Comparison of ENCODE assay signal across 9 mouse cellular contexts in the genomic region with DNA sequence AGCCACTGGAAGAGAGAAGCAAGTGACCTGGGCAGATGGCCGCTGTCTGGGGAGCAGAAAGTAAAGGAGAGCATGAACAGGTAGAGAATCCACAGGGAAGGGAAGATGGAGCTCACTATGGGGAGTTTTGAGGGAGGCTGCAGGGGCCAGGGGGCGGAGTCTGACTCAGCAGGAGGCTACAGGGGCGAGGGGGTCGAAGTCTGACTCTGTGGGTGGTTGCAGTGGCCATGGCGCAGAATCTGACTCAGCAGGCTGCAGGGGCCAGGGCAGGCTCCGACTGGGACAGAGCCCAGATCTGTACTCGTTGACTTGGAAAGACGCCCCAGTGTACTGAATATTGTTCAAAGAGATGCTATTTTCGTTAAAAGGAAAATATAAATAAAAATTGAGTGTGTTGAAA. TPM values are rescaled to one million over a fixed set of nuclear protein-coding genes. Genes with fewer than 3 reads are reported as not detected.
DNase-seq lines count a peak whose midpoint lies in the region; ATAC-seq and TF ChIP-seq lines count a peak whose summit lies in the region.
"Had no signal": no experiment of that assay in that cellular context is flagged by ENCODE, and none has a peak within 500 bp of the region (broad histone marks: within the 10 kb centered on the region; RNA-seq: fewer than 3 reads in every experiment).

No protein-coding gene starts in this region.

- DNase-seq in cerebellum, postnatal 4 days (ENCODE audit: low spot score in 2 of 2), result no peak
- DNase-seq in adipocyte (ENCODE audit: low spot score), result peak; percentile 26
- peak; percentile 42 for DNase-seq in fibroblast of lung, adult 2 months (ENCODE audit: low read depth)
- DNase-seq in liver, postnatal 0 days, result no peak
- DNase-seq in right cerebral cortex, postnatal 10 days (ENCODE audit: low spot score in 2 of 2), result no peak
- no peak for DNase-seq in layer of hippocampus, postnatal 14 days (ENCODE audit: low spot score in 2 of 2)

- WGBS in hindbrain, embryonic 15.5 days, result 16% methylated on average over 9 of the region's 9 CpGs
- WGBS in liver, postnatal 0 days (ENCODE audit: insufficient replicate concordance), result 27% methylated on average over 9 of the region's 9 CpGs

- TF ChIP-seq EP300 in liver, postnatal 0 days (IDR thresholded peaks at IDR 0.05; ENCODE audit: low read depth), result no peak

- peaks cover 4% of the 10 kb centered on the region; the same call in 1 of the 2 replicates for H3K4me1 ChIP-seq in hindbrain, embryonic 15.5 days (replicated peaks)
- H3K4me1 ChIP-seq in liver, postnatal 0 days (ENCODE audit: insufficient read depth), result no peaks in the 10 kb centered on the region
- H3K4me1 ChIP-seq: liver, embryonic 15.5 days had no signal

- H3K4me2 ChIP-seq in hindbrain, embryonic 15.5 days, result peak overlapping the region; percentile 27; the same call in 1 of the 2 replicates
- H3K4me2 ChIP-seq in liver, postnatal 0 days (ENCODE audit: low read depth, low read length), result no peak overlapping the region
- H3K4me2 ChIP-seq: liver, embryonic 15.5 days had no signal

- no peak overlapping the region for H3K4me3 ChIP-seq in hindbrain, embryonic 15.5 days
- no peak overlapping the region for H3K4me3 ChIP-seq in liver, postnatal 0 days (ENCODE audit: low read depth, low read length)
- H3K4me3 ChIP-seq: liver, embryonic 15.5 days had no signal

- ATAC-seq in cerebellum, adult (ENCODE audit: insufficient number of reproducible peaks, low FRiP score, low TSS enrichment), result 0 out of 2 replicates have a peak, but pooled peaks have one; percentile 66
- ATAC-seq in hindbrain, embryonic 15.5 days (ENCODE audit: low FRiP score, low read depth), result no peak
- 0 out of 2 replicates have a peak, but pooled peaks have one; percentile 25 for ATAC-seq in liver, postnatal 0 days

- no peak overlapping the region for H3K9ac ChIP-seq in hindbrain, embryonic 15.5 days
- H3K9ac ChIP-seq in liver, postnatal 0 days (replicated peaks), result no peak overlapping the region
- H3K9ac ChIP-seq: liver, embryonic 15.5 days had no signal

- no peak for TF ChIP-seq CTCF in liver, postnatal 0 days (IDR thresholded peaks at IDR 0.05; ENCODE audit: low read depth)

- no peak overlapping the region for H3K27ac ChIP-seq in hindbrain, embryonic 15.5 days (replicated peaks)
- H3K27ac ChIP-seq in liver, postnatal 0 days (ENCODE audit: low read depth), result no peak overlapping the region
- H3K27ac ChIP-seq: liver, embryonic 15.5 days had no signal

- no peaks in the 10 kb centered on the region for H3K27me3 ChIP-seq in hindbrain, embryonic 15.5 days
- H3K27me3 ChIP-seq in liver, postnatal 0 days (ENCODE audit: insufficient read depth, low read length), result no peaks in the 10 kb centered on the region
- H3K27me3 ChIP-seq: liver, embryonic 15.5 days had no signal

- H3K36me3 ChIP-seq in hindbrain, embryonic 15.5 days, result no peaks in the 10 kb centered on the region
- H3K36me3 ChIP-seq in liver, postnatal 0 days (replicated peaks; ENCODE audit: insufficient read depth, low read length), result no peaks in the 10 kb centered on the region
- H3K36me3 ChIP-seq: liver, embryonic 15.5 days had no signal

- H3K9me3 ChIP-seq in hindbrain, embryonic 15.5 days, result no peaks in the 10 kb centered on the region
- no peaks in the 10 kb centered on the region for H3K9me3 ChIP-seq in liver, postnatal 0 days (ENCODE audit: low read length)
- H3K9me3 ChIP-seq: liver, embryonic 15.5 days had no signal

RNA-seq across cellular contexts. Expression of gene Gucy1b2, which starts 8.9 kb away (rescaled TPM):
- 0.67 and 1.3 TPM in 2 replicates for polyA plus RNA-seq in hindbrain, embryonic 15.5 days (2015; fragmentation: Nextera tagmentation; extraction: Ambion mirVana)
- not detected in 2 replicates for polyA plus RNA-seq in liver, postnatal 0 days (2015; fragmentation: Nextera tagmentation; extraction: Ambion mirVana)
- under 1 TPM; 0.39 to 0.64 TPM for total RNA-seq in layer of hippocampus, postnatal 14 days (2021)
- polyA plus RNA-seq: liver, embryonic 15.5 days had no signal

Comparison
In these comparisons a context has a peak if more than half of its experiments do, and no peak if none do; other contexts are left out.
1. DNase-seq: peak in adipocyte (single experiment) and fibroblast of lung, adult 2 months (single experiment); none in cerebellum, postnatal 4 days (0 of 2), liver, postnatal 0 days (single experiment), right cerebral cortex, postnatal 10 days (0 of 2) and layer of hippocampus, postnatal 14 days (0 of 2).